Comparison of ENCODE assay signal across 9 mouse cellular contexts in the genomic region with DNA sequence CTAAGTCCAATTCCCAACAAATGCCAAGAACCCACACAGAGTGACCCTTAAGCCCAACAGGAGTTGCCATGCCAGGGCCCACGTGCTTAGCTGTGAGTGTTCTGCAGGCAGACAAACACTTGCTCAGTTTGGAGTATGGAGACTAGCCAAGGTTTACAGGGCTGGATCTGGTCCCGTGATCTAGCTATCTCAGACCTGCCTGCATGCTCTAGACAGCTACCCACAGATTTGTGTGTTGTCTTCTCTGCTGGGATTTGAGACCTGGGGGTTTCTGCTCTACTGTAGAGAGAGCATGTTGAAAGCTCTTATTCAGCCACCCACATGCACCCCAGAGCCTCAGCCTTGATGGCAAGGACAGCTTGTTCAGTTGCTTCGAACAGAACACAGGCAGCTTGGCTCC. TPM values are rescaled to one million over a fixed set of nuclear protein-coding genes. Genes with fewer than 3 reads are reported as not detected.
DNase-seq lines count a peak whose midpoint lies in the region; ATAC-seq and TF ChIP-seq lines count a peak whose summit lies in the region.
"Had no signal": no experiment of that assay in that cellular context is flagged by ENCODE, and none has a peak within 500 bp of the region (broad histone marks: within the 10 kb centered on the region; RNA-seq: fewer than 3 reads in every experiment).

No protein-coding gene starts in this region.

- DNase-seq in forebrain, embryonic 14.5 days (ENCODE audit: low spot score): peak; percentile 40
- no peak for DNase-seq in forebrain, embryonic 10.5 days (ENCODE audit: extremely low spot score, low spot score)
- DNase-seq in liver, postnatal 0 days: no peak
- DNase-seq in liver, embryonic 11.5 days (ENCODE audit: low spot score): no peak
- DNase-seq in kidney, postnatal 36 days: peak; percentile 63 to 67
- peak; percentile 52 to 78 for DNase-seq in lung, postnatal 4 days
- no peak for DNase-seq in spleen, adult 12 weeks (ENCODE audit: low spot score)
- DNase-seq in T-cell, adult 2 months (ENCODE audit: low spot score): no peak

- H3K4me2 ChIP-seq in forebrain, embryonic 14.5 days (ENCODE audit: low read length): no peak overlapping the region
- no peak overlapping the region for H3K4me2 ChIP-seq in liver, postnatal 0 days (ENCODE audit: low read depth, low read length)
- H3K4me2 ChIP-seq in liver, embryonic 11.5 days: no peak overlapping the region
- H3K4me2 ChIP-seq: neural tube, embryonic 13.5 days had no signal

- TF ChIP-seq CTCF in liver, postnatal 0 days (IDR thresholded peaks at IDR 0.05; ENCODE audit: low read depth): no peak

- no peaks in the 10 kb centered on the region for H3K27me3 ChIP-seq in forebrain, embryonic 14.5 days (replicated peaks; ENCODE audit: control insufficient read depth, insufficient read depth, low read length)
- peaks cover 19% of the 10 kb centered on the region for H3K27me3 ChIP-seq in forebrain, embryonic 10.5 days (ENCODE audit: poor library complexity, severe bottlenecking)
- no peaks in the 10 kb centered on the region for H3K27me3 ChIP-seq in liver, postnatal 0 days (ENCODE audit: insufficient read depth, low read length)
- H3K27me3 ChIP-seq in liver, embryonic 11.5 days (replicated peaks; ENCODE audit: control insufficient read depth, insufficient read depth, low read length): no peaks in the 10 kb centered on the region
- H3K27me3 ChIP-seq: neural tube, embryonic 13.5 days had no signal

- no peak for ATAC-seq in forebrain, embryonic 14.5 days
- peak; percentile 56; the same call in 1 of the 2 replicates for ATAC-seq in liver, postnatal 0 days
- no peak for ATAC-seq in liver, embryonic 11.5 days (replicated peaks; ENCODE audit: low FRiP score)

- H3K4me1 ChIP-seq in forebrain, embryonic 14.5 days (ENCODE audit: control insufficient read depth, insufficient read depth, low read length): no peaks in the 10 kb centered on the region; the same call in 1 of the 2 replicates
- peaks cover 31% of the 10 kb centered on the region for H3K4me1 ChIP-seq in forebrain, embryonic 10.5 days
- H3K4me1 ChIP-seq in liver, postnatal 0 days (ENCODE audit: insufficient read depth): peaks cover 3% of the 10 kb centered on the region; the same call in 1 of the 2 replicates
- no peaks in the 10 kb centered on the region for H3K4me1 ChIP-seq in liver, embryonic 11.5 days (replicated peaks; ENCODE audit: control insufficient read depth, insufficient read depth, low read length)

- H3K9ac ChIP-seq in forebrain, embryonic 14.5 days (ENCODE audit: low read length): no peak overlapping the region
- H3K9ac ChIP-seq in liver, postnatal 0 days (replicated peaks): no peak overlapping the region
- no peak overlapping the region for H3K9ac ChIP-seq in liver, embryonic 11.5 days (ENCODE audit: low read depth, low read length)
- H3K9ac ChIP-seq: neural tube, embryonic 13.5 days had no signal

- no peaks in the 10 kb centered on the region for H3K9me3 ChIP-seq in forebrain, embryonic 14.5 days (replicated peaks; ENCODE audit: control insufficient read depth, low read length)
- H3K9me3 ChIP-seq in forebrain, embryonic 10.5 days: no peaks in the 10 kb centered on the region
- H3K9me3 ChIP-seq in liver, postnatal 0 days (ENCODE audit: low read length): no peaks in the 10 kb centered on the region
- H3K9me3 ChIP-seq in liver, embryonic 11.5 days (ENCODE audit: control insufficient read depth, low read length): no peaks in the 10 kb centered on the region
- H3K9me3 ChIP-seq: neural tube, embryonic 13.5 days had no signal

- no peak for TF ChIP-seq EP300 in liver, postnatal 0 days (IDR thresholded peaks at IDR 0.05; ENCODE audit: low read depth)

- no peaks in the 10 kb centered on the region for H3K36me3 ChIP-seq in forebrain, embryonic 14.5 days (ENCODE audit: control insufficient read depth, insufficient read depth, low read length)
- no peaks in the 10 kb centered on the region for H3K36me3 ChIP-seq in forebrain, embryonic 10.5 days (replicated peaks)
- no peaks in the 10 kb centered on the region for H3K36me3 ChIP-seq in liver, postnatal 0 days (replicated peaks; ENCODE audit: insufficient read depth, low read length)
- H3K36me3 ChIP-seq in liver, embryonic 11.5 days (ENCODE audit: control insufficient read depth, insufficient read depth, low read length): no peaks in the 10 kb centered on the region
- H3K36me3 ChIP-seq: neural tube, embryonic 13.5 days had no signal

- no peak overlapping the region for H3K4me3 ChIP-seq in forebrain, embryonic 14.5 days (ENCODE audit: low read depth, low read length)
- no peak overlapping the region for H3K4me3 ChIP-seq in forebrain, embryonic 10.5 days
- no peak overlapping the region for H3K4me3 ChIP-seq in liver, postnatal 0 days (ENCODE audit: low read depth, low read length)
- H3K4me3 ChIP-seq in liver, embryonic 11.5 days (ENCODE audit: low read depth, low read length): no peak overlapping the region
- H3K4me3 ChIP-seq: neural tube, embryonic 13.5 days had no signal

- H3K27ac ChIP-seq in forebrain, embryonic 14.5 days (ENCODE audit: low read depth, low read length): no peak overlapping the region
- no peak overlapping the region for H3K27ac ChIP-seq in forebrain, embryonic 10.5 days
- no peak overlapping the region for H3K27ac ChIP-seq in liver, postnatal 0 days (ENCODE audit: low read depth)
- H3K27ac ChIP-seq in liver, embryonic 11.5 days (ENCODE audit: low read depth, low read length): no peak overlapping the region
- H3K27ac ChIP-seq: neural tube, embryonic 13.5 days had no signal

- 47% methylated on average over 3 of the region's 3 CpGs for WGBS in forebrain, embryonic 14.5 days
- 88% methylated on average over 3 of the region's 3 CpGs for WGBS in forebrain, embryonic 10.5 days
- WGBS in liver, postnatal 0 days (ENCODE audit: insufficient replicate concordance): 54% methylated on average over 3 of the region's 3 CpGs
- WGBS in liver, embryonic 11.5 days: 80% methylated on average over 3 of the region's 3 CpGs

RNA-seq across cellular contexts. Expression of a gene that starts 45.3 kb away (rescaled TPM):
- 74.4 and 94.6 TPM in 2 replicates for polyA plus RNA-seq in forebrain, embryonic 14.5 days (2014; fragmentation: Nextera tagmentation; extraction: Ambion mirVana)
- polyA plus RNA-seq in forebrain, embryonic 10.5 days (2016; fragmentation: Nextera tagmentation; extraction: Ambion mirVana): 25.2 and 27.1 TPM in 2 replicates
- polyA plus RNA-seq in liver, postnatal 0 days (2015; fragmentation: Nextera tagmentation; extraction: Ambion mirVana): 6.9 and 8.7 TPM in 2 replicates
- polyA plus RNA-seq in liver, embryonic 11.5 days (2014; fragmentation: Nextera tagmentation; extraction: Ambion mirVana): 19.5 and 23.2 TPM in 2 replicates

Comparison
In these comparisons a context has a peak if more than half of its experiments do, and no peak if none do; other contexts are left out.
1. DNase-seq: peak in forebrain, embryonic 14.5 days (single experiment), kidney, postnatal 36 days (2 of 2) and lung, postnatal 4 days (2 of 2); none in forebrain, embryonic 10.5 days (single experiment), liver, postnatal 0 days (single experiment), liver, embryonic 11.5 days (single experiment), spleen, adult 12 weeks (single experiment) and T-cell, adult 2 months (single experiment).